ENCODE assay signal across 11 mouse cellular contexts in genomic region chr6:83449440-83449839, GRCm38 (mm10). TPM values are rescaled to one million over a fixed set of nuclear protein-coding genes. Genes with fewer than 3 reads are reported as not detected.
DNase-seq lines count a peak whose midpoint lies in the region; ATAC-seq and TF ChIP-seq lines count a peak whose summit lies in the region.
"Had no signal": no experiment of that assay in that cellular context is flagged by ENCODE, and none has a peak within 500 bp of the region (broad histone marks: within the 10 kb centered on the region; RNA-seq: fewer than 3 reads in every experiment).

No protein-coding gene starts in this region.

- peak overlapping the region; percentile 44 for H3K9ac ChIP-seq in heart, embryonic 11.5 days (ENCODE audit: low read depth, low read length)
- H3K9ac ChIP-seq in lung, postnatal 0 days (replicated peaks; ENCODE audit: low read depth), result no peak overlapping the region
- no peak overlapping the region for H3K9ac ChIP-seq in liver, embryonic 15.5 days
- H3K9ac ChIP-seq: limb, embryonic 12.5 days had no signal

- intact Hi-C loops in heart, postnatal 14 days (cut with DNase I), result no loop called here

- DNase-seq in heart, postnatal 14 days, result no peak
- no peak for DNase-seq in lung, postnatal 0 days (ENCODE audit: low spot score)
- no peak for DNase-seq in lung, postnatal 14 days
- no peak for DNase-seq in frontal cortex, postnatal 10 days (ENCODE audit: low spot score in 2 of 2)
- no peak for DNase-seq in adrenal gland, postnatal 4 days (ENCODE audit: low spot score in 2 of 2)
- no peak for DNase-seq in right cerebral cortex, postnatal 4 days
- DNase-seq: kidney, adult 2 months; thymus, postnatal 36 days had no signal

- H3K9me3 ChIP-seq in heart, embryonic 11.5 days (replicated peaks; ENCODE audit: control insufficient read depth, low read length), result no peaks in the 10 kb centered on the region
- H3K9me3 ChIP-seq in lung, postnatal 0 days (ENCODE audit: low read length), result no peaks in the 10 kb centered on the region
- H3K9me3 ChIP-seq in liver, embryonic 15.5 days (replicated peaks), result no peaks in the 10 kb centered on the region
- H3K9me3 ChIP-seq: limb, embryonic 12.5 days had no signal

- no peaks in the 10 kb centered on the region for H3K27me3 ChIP-seq in heart, embryonic 11.5 days (ENCODE audit: control insufficient read depth, insufficient read depth, low read length)
- H3K27me3 ChIP-seq in lung, postnatal 0 days (replicated peaks; ENCODE audit: insufficient read depth, low read length), result no peaks in the 10 kb centered on the region
- H3K27me3 ChIP-seq in liver, embryonic 15.5 days, result no peaks in the 10 kb centered on the region
- H3K27me3 ChIP-seq: limb, embryonic 12.5 days had no signal

- peak overlapping the region; percentile 83 for H3K27ac ChIP-seq in heart, embryonic 11.5 days (ENCODE audit: low read depth, low read length)
- H3K27ac ChIP-seq in lung, postnatal 0 days (ENCODE audit: low read length), result 0 out of 2 replicates have a peak overlapping the region, but pooled peaks have one; percentile 20
- peak overlapping the region; percentile 55; the same call in 1 of the 2 replicates for H3K27ac ChIP-seq in liver, embryonic 15.5 days (replicated peaks)
- H3K27ac ChIP-seq: limb, embryonic 12.5 days had no signal

- 22% methylated on average over 3 of the region's 3 CpGs for WGBS in heart, embryonic 11.5 days (ENCODE audit: insufficient replicate concordance)
- 7% methylated on average over 3 of the region's 3 CpGs for WGBS in lung, postnatal 0 days
- 7% methylated on average over 3 of the region's 3 CpGs for WGBS in liver, embryonic 15.5 days (ENCODE audit: insufficient replicate concordance)

- ATAC-seq in heart, embryonic 11.5 days (replicated peaks; ENCODE audit: insufficient number of reproducible peaks, low FRiP score, low TSS enrichment), result peak; percentile 31; the same call in 1 of the 2 replicates
- no peak for ATAC-seq in lung, postnatal 0 days
- no peak for ATAC-seq in liver, embryonic 15.5 days (ENCODE audit: insufficient read depth)

- H3K4me1 ChIP-seq in heart, embryonic 11.5 days (ENCODE audit: control insufficient read depth, insufficient read depth, low read length), result peaks cover 87% of the 10 kb centered on the region
- H3K4me1 ChIP-seq in lung, postnatal 0 days (ENCODE audit: insufficient read depth, low read depth, low read length), result peaks cover 46% of the 10 kb centered on the region
- peaks cover 94% of the 10 kb centered on the region for H3K4me1 ChIP-seq in liver, embryonic 15.5 days (replicated peaks)

- no peak for TF ChIP-seq CTCF in lung, postnatal 0 days (IDR thresholded peaks at IDR 0.05)

- H3K4me3 ChIP-seq in heart, embryonic 11.5 days (ENCODE audit: low read depth, low read length), result no peak overlapping the region
- H3K4me3 ChIP-seq in lung, postnatal 0 days (ENCODE audit: low read depth, low read length), result no peak overlapping the region
- no peak overlapping the region for H3K4me3 ChIP-seq in liver, embryonic 15.5 days (replicated peaks)
- H3K4me3 ChIP-seq: limb, embryonic 12.5 days had no signal

- TF ChIP-seq EP300 in lung, postnatal 0 days (IDR thresholded peaks at IDR 0.05), result no peak

- peak overlapping the region; percentile 30 for H3K4me2 ChIP-seq in heart, embryonic 11.5 days
- no peak overlapping the region for H3K4me2 ChIP-seq in lung, postnatal 0 days (replicated peaks; ENCODE audit: low read depth, low read length)
- no peak overlapping the region for H3K4me2 ChIP-seq in liver, embryonic 15.5 days
- H3K4me2 ChIP-seq: limb, embryonic 12.5 days had no signal

- no peaks in the 10 kb centered on the region for H3K36me3 ChIP-seq in heart, embryonic 11.5 days (ENCODE audit: control insufficient read depth, insufficient read depth, low read length)
- H3K36me3 ChIP-seq in lung, postnatal 0 days (ENCODE audit: insufficient read depth, low read length), result 0 out of 2 replicates have a peak, but pooled peaks cover 3% of the 10 kb centered on the region
- H3K36me3 ChIP-seq in liver, embryonic 15.5 days (replicated peaks), result peaks cover 4% of the 10 kb centered on the region

RNA-seq across cellular contexts. Expression of gene Tet3, which starts 9.4 kb away (rescaled TPM):
- 25.0 and 30.3 TPM in 2 replicates for polyA plus RNA-seq in heart, embryonic 11.5 days (2014; fragmentation: Nextera tagmentation; extraction: Ambion mirVana)
- 10 to 100 TPM; 46.2 to 49.0 TPM for total RNA-seq in heart, postnatal 14 days (2021)
- polyA plus RNA-seq in lung, postnatal 0 days (2015; fragmentation: Nextera tagmentation; extraction: Ambion mirVana), result 30.0 and 30.5 TPM in 2 replicates
- 10.8 and 11.4 TPM in 2 replicates for polyA plus RNA-seq in liver, embryonic 15.5 days (2015; fragmentation: Nextera tagmentation; extraction: Ambion mirVana)
- 10 to 100 TPM; 79.0 to 79.5 TPM for total RNA-seq in adrenal gland, postnatal 4 days (2021)

RNA-seq across cellular contexts. Expression of gene Dguok, which starts 57.3 kb away (rescaled TPM):
- polyA plus RNA-seq in heart, embryonic 11.5 days (2014; fragmentation: Nextera tagmentation; extraction: Ambion mirVana), result 47.9 and 54.3 TPM in 2 replicates
- total RNA-seq in heart, postnatal 14 days (2021), result 10 to 100 TPM; 28.3 to 31.8 TPM
- polyA plus RNA-seq in lung, postnatal 0 days (2015; fragmentation: Nextera tagmentation; extraction: Ambion mirVana), result 71.8 and 75.3 TPM in 2 replicates
- polyA plus RNA-seq in liver, embryonic 15.5 days (2015; fragmentation: Nextera tagmentation; extraction: Ambion mirVana), result 26.4 and 28.4 TPM in 2 replicates
- total RNA-seq in adrenal gland, postnatal 4 days (2021), result 10 to 100 TPM; 46.9 to 53.4 TPM

Comparison
In these comparisons a context has a peak if more than half of its experiments do, and no peak if none do; other contexts are left out.
1. H3K27ac ChIP-seq: peak in every context shown above with its lines; median percentile 83 in heart, embryonic 11.5 days; 55 in liver, embryonic 15.5 days; 20 in lung, postnatal 0 days.